Mouse (Mus musculus) neural tube, embryonic 15.5 days (tissue): ENCODE data around the gene Ubl3. TPM values are rescaled to one million over a fixed set of nuclear protein-coding genes. Genes with fewer than 3 reads are reported as not detected.

Experiments used
- ATAC-seq: fragments of 200-750 bp; cut with Nextera tagmentation; 2 replicates; pipeline ENCODE4 v1.8.0; 2017; ENCODE audit warnings: mild to moderate bottlenecking, moderate TSS enrichment, moderate library complexity; ENCODE audit not compliant: low FRiP score
- H3K27ac ChIP-seq: fragments of 300-500 bp; sonication (generic); replicated peaks from 2 replicates; pipeline ENCODE4 v1.5.1; 2015; ENCODE audit warnings: mild to moderate bottlenecking, inconsistent platforms
- H3K27me3 ChIP-seq: fragments of 300-500 bp; sonication (generic); replicated peaks from 2 replicates; pipeline ENCODE4 v1.6.1; 2015; ENCODE audit warnings: inconsistent platforms
- H3K36me3 ChIP-seq: fragments of 300-500 bp; sonication (generic); 2 replicates; pipeline ENCODE4 v1.6.1; 2015; ENCODE audit warnings: inconsistent platforms
- H3K4me1 ChIP-seq: fragments of 300-500 bp; sonication (generic); 2 replicates; pipeline ENCODE4 v1.6.1; 2015; ENCODE audit warnings: inconsistent platforms
- H3K4me2 ChIP-seq: fragments of 300-500 bp; sonication (generic); 2 replicates; pipeline ENCODE4 v1.6.1; 2015; ENCODE audit warnings: inconsistent platforms, mild to moderate bottlenecking, moderate library complexity
- H3K4me3 ChIP-seq: fragments of 300-500 bp; sonication (generic); replicated peaks from 2 replicates; pipeline ENCODE4 v1.5.1; 2015; ENCODE audit warnings: mild to moderate bottlenecking, inconsistent platforms
- H3K9ac ChIP-seq: fragments of 300-500 bp; sonication (generic); replicated peaks from 2 replicates; pipeline ENCODE4 v1.6.1; 2015; ENCODE audit warnings: mild to moderate bottlenecking, inconsistent platforms
- H3K9me3 ChIP-seq: fragments of 300-500 bp; sonication (generic); replicated peaks from 2 replicates; pipeline ENCODE4 v1.6.1; 2016; ENCODE audit warnings: inconsistent platforms
- WGBS: fragments of 180-500 bp; shearing (Covaris S2); methylation state at CpG from one replicate; pipeline ENCODE4 v1.1.7; 2015; ENCODE audit warnings: mixed read lengths; 5-methylcytosine and 5-hydroxymethylcytosine counted together
- polyA plus RNA-seq: library from polyadenylated mRNA; unstranded; fragments of >200 nt; fragmentation: Nextera tagmentation; extraction: Ambion mirVana; gene quantifications from 2 replicates; pipeline ENCODE4 v1.2.1, GENCODE M21; 2015

The Ubl3 gene
- polyA plus RNA-seq, 1 experiment from 2014 or later: 98.3 TPM

DNA sequence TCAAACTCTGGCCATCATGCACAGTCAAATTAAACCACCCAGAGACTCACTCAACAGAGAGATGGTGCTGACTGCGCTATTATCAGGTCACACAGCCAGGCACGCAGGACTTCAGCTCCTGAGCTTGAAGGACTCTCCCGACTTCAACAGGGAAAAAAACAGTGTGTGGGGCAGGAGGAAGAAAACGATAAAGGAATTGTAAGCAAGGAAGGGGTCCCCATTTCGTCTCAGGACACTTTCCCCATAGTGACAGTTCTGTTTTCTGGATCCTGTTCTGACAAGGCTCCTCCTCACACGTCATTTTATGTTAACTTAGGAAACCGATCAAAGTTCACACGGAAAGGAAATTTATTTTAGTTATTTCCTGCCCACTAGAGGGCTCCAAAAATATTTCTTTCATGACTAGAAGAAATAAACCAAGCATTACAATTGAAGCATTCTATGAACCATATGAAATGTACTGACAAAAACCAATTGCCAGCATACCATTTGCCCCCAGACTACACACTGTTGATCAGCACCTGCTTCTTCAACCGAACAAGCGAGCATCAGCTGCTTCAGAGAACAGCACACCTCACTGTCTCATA lies 4.6 kb downstream of the Ubl3 start:
- no peaks in the 10 kb centered on the region for H3K36me3 ChIP-seq
- no peak overlapping the region for H3K9ac ChIP-seq
- no peaks in the 10 kb centered on the region for H3K27me3 ChIP-seq
- 0 out of 2 replicates have a peak overlapping the region, but pooled peaks have one; percentile 3 for H3K4me3 ChIP-seq
- ATAC-seq: no peak
- H3K4me1 ChIP-seq: peaks cover 36% of the 10 kb centered on the region
- 49% methylated on average over 10 of the region's 10 CpGs for WGBS
- peak overlapping the region; percentile 27 for H3K4me2 ChIP-seq
- H3K27ac ChIP-seq: no peak overlapping the region
- no peaks in the 10 kb centered on the region for H3K9me3 ChIP-seq

DNA sequence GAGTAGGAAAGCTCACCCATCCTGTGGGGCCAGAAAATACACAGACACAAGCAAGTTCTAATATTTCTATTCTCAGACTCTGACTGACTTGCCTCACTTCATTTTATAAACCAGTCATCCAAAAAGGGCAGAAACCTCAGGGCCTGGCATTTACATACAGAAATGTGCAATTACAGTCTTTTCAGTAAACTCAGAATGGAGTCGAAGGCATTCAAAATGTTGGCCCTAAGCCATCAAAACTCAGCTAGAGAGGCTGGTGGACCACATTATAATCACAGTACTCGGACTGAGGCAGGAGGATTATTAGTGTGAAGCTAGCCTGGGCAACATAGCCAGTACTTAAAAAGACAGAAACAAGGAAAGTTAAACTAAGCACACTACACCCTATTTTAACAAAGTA lies 5.6 kb downstream of the Ubl3 start:
- H3K9me3 ChIP-seq: no peaks in the 10 kb centered on the region
- no peak overlapping the region for H3K4me2 ChIP-seq
- ATAC-seq: no peak
- peaks cover 40% of the 10 kb centered on the region for H3K4me1 ChIP-seq
- 41% methylated on average over 2 of the region's 2 CpGs for WGBS
- no peak overlapping the region for H3K4me3 ChIP-seq
- no peaks in the 10 kb centered on the region for H3K36me3 ChIP-seq
- no peak overlapping the region for H3K27ac ChIP-seq
- no peaks in the 10 kb centered on the region for H3K27me3 ChIP-seq
- no peak overlapping the region for H3K9ac ChIP-seq

- WGBS: 94% methylated on average over 2 of the region's 2 CpGs
- no peak for ATAC-seq
- H3K36me3 ChIP-seq: no peaks in the 10 kb centered on the region
- no peaks in the 10 kb centered on the region for H3K27me3 ChIP-seq
- no peaks in the 10 kb centered on the region for H3K9me3 ChIP-seq
- H3K27ac ChIP-seq: no peak overlapping the region
- no peak overlapping the region for H3K4me3 ChIP-seq
- no peak overlapping the region for H3K4me2 ChIP-seq
- H3K4me1 ChIP-seq: peaks cover 47% of the 10 kb centered on the region
- H3K9ac ChIP-seq: no peak overlapping the region
Measured at GRCm38 (mm10) chr5:148544733-148545132, 7.9 kb downstream of the Ubl3 start.

DNA sequence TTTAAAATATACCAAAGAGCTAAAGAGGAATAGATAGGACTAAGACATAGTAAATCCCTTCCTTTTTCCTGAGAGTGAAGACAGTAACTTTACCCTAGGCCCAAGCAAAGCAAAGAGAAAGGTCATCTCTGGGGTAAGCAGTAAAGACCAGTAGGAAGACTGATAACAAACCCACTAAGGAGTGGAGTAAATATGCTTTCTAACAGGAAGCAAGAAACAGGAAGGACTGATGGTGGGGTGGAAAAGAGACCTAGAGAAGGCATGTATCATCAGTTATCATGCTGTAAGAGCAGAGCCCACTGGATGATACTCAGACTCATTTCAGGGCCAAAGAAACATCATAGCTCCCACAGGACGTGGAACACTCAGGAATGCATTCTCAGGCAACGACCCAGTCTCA lies 10.4 kb downstream of the Ubl3 start:
- ATAC-seq: no peak
- WGBS: 49% methylated on average over 2 of the region's 2 CpGs

DNA sequence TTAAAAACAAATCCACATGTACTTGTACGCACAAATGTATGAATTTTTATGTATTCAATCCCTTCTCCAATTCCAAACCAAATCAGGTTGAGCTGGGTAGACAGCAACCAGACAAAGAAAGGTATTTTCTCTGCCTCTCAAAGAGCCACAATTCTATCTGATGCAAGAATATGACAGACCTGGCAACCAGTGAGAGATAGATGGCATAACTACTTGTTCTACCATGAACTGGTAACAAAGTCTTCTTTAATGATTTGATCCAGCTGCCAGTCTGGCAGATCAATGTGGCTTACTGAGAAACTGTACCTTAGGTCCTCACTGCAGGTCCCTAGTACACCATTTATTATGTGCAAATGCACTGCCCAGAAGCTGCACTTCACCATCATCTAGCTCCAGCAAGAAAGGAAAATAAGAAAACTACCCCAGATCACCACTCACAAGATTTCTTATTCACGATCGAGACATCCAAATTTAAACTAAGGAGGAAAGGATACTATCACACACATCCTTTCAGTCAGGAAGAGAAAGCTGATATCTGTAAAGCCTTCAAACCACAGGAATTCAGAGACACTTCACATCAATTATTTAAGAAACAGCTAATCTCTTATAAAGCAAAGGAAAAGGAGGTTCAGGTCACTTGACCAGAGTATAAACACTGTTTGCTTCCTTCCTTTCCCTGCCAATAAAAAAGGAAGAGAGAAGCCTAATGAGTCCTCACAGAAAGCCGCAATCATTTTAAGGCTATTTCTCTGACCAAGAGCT lies 16.7 kb downstream of the Ubl3 start:
- 88% methylated on average over 4 of the region's 4 CpGs for WGBS
- Histone ChIP-seq H3K9me3 (no peaks in the 10 kb centered on the region), H3K27ac (no peak overlapping the region), H3K9ac (no peak overlapping the region), H3K4me3 (no peak overlapping the region), H3K36me3 (no peaks in the 10 kb centered on the region), H3K27me3 (no peaks in the 10 kb centered on the region), H3K4me2 (no peak overlapping the region), H3K4me1 (peaks cover 44% of the 10 kb centered on the region)
- no peak for ATAC-seq

More for the DNA sequence above, 10.4 kb downstream of the Ubl3 start:
- Histone ChIP-seq H3K9ac (no peak overlapping the region), H3K27ac (no peak overlapping the region), H3K27me3 (no peaks in the 10 kb centered on the region), H3K4me1 (peaks cover 37% of the 10 kb centered on the region), H3K36me3 (no peaks in the 10 kb centered on the region), H3K4me3 (no peak overlapping the region), H3K4me2 (no peak overlapping the region), H3K9me3 (no peaks in the 10 kb centered on the region)

DNA sequence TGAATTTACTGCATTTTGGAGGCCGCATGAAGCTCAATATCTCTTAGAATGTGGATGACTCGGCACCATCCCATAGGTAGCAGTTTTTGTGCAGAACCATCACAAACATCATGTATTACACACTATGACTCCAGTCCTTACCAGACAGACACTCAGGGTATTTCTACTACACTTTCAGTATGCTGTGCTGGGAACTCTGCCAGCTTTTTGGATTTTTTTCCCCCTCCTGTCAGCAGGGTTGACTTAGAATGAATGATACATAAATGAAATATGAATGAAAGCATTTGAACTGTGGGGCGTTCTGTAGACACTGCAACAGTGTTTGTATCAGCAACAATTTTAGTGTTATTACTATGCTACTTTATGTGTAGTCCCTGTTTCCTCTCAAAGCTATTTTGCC lies 17.9 kb downstream of the Ubl3 start:
- 70% methylated on average over 3 of the region's 3 CpGs for WGBS
- Histone ChIP-seq H3K9ac (no peak overlapping the region), H3K27me3 (no peaks in the 10 kb centered on the region), H3K4me2 (no peak overlapping the region), H3K27ac (no peak overlapping the region), H3K9me3 (no peaks in the 10 kb centered on the region), H3K4me3 (no peak overlapping the region), H3K4me1 (peaks cover 33% of the 10 kb centered on the region), H3K36me3 (no peaks in the 10 kb centered on the region)
- no peak for ATAC-seq

GRCm38 (mm10) chr5:148533924-148534323 lies 18.7 kb downstream of the Ubl3 start:
- Histone ChIP-seq H3K27ac (no peak overlapping the region), H3K9ac (no peak overlapping the region), H3K4me2 (no peak overlapping the region), H3K4me3 (no peak overlapping the region), H3K9me3 (no peaks in the 10 kb centered on the region), H3K27me3 (no peaks in the 10 kb centered on the region), H3K36me3 (no peaks in the 10 kb centered on the region), H3K4me1 (peaks cover 28% of the 10 kb centered on the region)
- ATAC-seq: no peak
- 86% methylated on average over 2 of the region's 2 CpGs for WGBS

DNA sequence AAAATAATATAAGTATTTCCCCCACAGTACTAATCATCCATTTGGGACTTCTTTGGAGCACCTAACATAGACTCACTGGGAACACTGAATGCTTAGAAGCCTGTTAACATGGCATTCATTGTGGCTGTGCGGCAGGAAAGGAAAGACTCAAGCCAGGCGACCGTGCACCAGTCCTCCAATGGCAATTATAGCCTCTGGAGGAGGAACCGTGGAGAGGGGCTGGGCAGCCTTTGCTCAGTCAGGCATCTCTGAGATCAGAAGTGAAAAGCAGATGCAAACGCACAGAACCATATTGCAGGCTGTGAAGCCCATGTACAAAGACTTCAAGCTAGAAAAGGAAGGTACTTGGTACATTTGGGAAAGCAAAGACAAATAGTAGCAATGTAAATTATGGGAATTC lies 20.4 kb downstream of the Ubl3 start:
- ATAC-seq: no peak
- H3K27ac ChIP-seq: 0 out of 2 replicates have a peak overlapping the region, but pooled peaks have one; percentile 41
- peaks cover 34% of the 10 kb centered on the region for H3K4me1 ChIP-seq
- H3K4me2 ChIP-seq: no peak overlapping the region
- no peaks in the 10 kb centered on the region for H3K27me3 ChIP-seq
- H3K9me3 ChIP-seq: no peaks in the 10 kb centered on the region
- 8% methylated on average over 5 of the region's 5 CpGs for WGBS
- no peak overlapping the region for H3K9ac ChIP-seq
- no peak overlapping the region for H3K4me3 ChIP-seq
- no peaks in the 10 kb centered on the region for H3K36me3 ChIP-seq

DNA sequence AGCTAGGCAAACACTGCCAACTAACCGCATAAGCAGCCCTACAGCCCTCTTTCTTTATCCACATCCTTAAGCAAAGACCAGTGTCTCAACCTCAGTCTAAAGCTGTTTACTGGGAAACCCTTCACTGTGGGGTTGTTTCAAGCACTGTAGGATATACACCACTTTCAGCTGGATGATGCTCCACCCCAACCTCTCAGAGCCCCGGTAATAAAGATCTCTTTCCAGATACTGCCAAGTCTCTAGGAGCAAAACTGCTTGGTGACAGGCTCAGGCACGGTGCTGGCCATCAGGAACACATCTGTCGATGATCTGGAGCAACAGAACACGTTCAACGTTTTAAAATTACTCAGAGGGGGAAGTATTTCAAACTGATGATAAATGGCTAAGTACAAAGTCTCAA lies 25.0 kb downstream of the Ubl3 start:
- Histone ChIP-seq H3K27me3 (no peaks in the 10 kb centered on the region), H3K9ac (no peak overlapping the region), H3K36me3 (no peaks in the 10 kb centered on the region), H3K4me2 (no peak overlapping the region), H3K9me3 (no peaks in the 10 kb centered on the region), H3K4me1 (peaks cover 36% of the 10 kb centered on the region), H3K4me3 (no peak overlapping the region), H3K27ac (no peak overlapping the region)
- ATAC-seq: no peak
- 48% methylated on average over 6 of the region's 6 CpGs for WGBS

GRCm38 (mm10) chr5:148526631-148527030 lies 26.0 kb downstream of the Ubl3 start:
- ATAC-seq: no peak
- WGBS: 44% methylated on average over 8 of the region's 8 CpGs
- Histone ChIP-seq H3K4me1 (peaks cover 31% of the 10 kb centered on the region), H3K27me3 (no peaks in the 10 kb centered on the region), H3K4me3 (no peak overlapping the region), H3K9ac (no peak overlapping the region), H3K27ac (peak overlapping the region; percentile 33; the same call in 1 of the 2 replicates), H3K9me3 (no peaks in the 10 kb centered on the region), H3K36me3 (no peaks in the 10 kb centered on the region), H3K4me2 (no peak overlapping the region)

- Histone ChIP-seq H3K4me1 (peaks cover 47% of the 10 kb centered on the region), H3K4me2 (no peak overlapping the region), H3K27me3 (no peaks in the 10 kb centered on the region), H3K27ac (no peak overlapping the region), H3K9me3 (no peaks in the 10 kb centered on the region), H3K9ac (no peak overlapping the region), H3K36me3 (no peaks in the 10 kb centered on the region), H3K4me3 (no peak overlapping the region)
- ATAC-seq: no peak
- WGBS: 63% methylated on average over 5 of the region's 5 CpGs
Measured at GRCm38 (mm10) chr5:148523202-148523971, 29.2 kb downstream of the Ubl3 start.

DNA sequence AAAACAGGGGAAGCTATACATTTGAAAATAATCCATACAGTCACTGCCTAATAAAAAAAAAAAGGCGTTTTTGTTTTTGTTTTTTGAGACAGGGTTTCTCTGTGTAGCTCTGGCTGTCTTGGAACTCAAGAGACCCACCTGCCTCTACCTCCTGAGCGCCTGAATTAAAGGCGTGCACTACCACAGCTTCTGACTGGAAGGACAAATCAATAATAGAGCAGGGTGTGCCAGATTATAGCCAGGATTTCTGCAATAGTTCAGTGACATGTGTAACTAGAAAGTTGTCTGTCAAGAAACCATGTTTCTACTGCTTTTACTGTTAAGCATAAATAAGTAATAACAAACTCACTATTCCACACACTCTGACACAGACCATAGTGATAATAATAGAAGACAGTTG lies 30.2 kb downstream of the Ubl3 start:
- peaks cover 42% of the 10 kb centered on the region for H3K4me1 ChIP-seq

More for the DNA sequence above, 30.2 kb downstream of the Ubl3 start:
- no peaks in the 10 kb centered on the region for H3K27me3 ChIP-seq
- no peaks in the 10 kb centered on the region for H3K9me3 ChIP-seq
- ATAC-seq: no peak
- WGBS: 86% methylated on average over 3 of the region's 3 CpGs
- no peak overlapping the region for H3K27ac ChIP-seq
- no peak overlapping the region for H3K4me3 ChIP-seq
- H3K4me2 ChIP-seq: no peak overlapping the region
- no peak overlapping the region for H3K9ac ChIP-seq
- H3K36me3 ChIP-seq: no peaks in the 10 kb centered on the region
